9 mouse cellular contexts compared by ENCODE assay signal in the genomic region with DNA sequence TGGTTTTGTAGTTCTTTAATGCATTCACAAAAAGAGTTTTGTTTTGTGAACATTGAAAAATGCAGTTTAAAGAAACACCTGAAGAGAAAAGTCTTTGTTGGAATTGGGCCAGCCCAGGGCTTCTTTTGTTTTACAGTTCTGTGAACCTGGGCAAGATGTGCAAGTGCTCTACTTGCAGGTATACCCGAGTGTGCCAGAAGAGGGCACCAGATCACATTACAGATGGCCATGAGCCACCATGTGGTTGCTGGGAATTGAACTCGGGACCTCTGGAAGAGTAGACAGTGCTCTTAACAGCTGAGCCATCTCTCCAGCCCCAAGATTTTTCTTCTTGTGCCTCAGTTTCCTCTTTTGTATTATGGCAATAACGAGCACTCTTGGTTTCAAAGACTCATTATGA. TPM values are rescaled to one million over a fixed set of nuclear protein-coding genes. Genes with fewer than 3 reads are reported as not detected.
DNase-seq lines count a peak whose midpoint lies in the region; ATAC-seq lines count a peak whose summit lies in the region.
"Had no signal": no experiment of that assay in that cellular context is flagged by ENCODE, and none has a peak within 500 bp of the region (broad histone marks: within the 10 kb centered on the region; RNA-seq: fewer than 3 reads in every experiment).

No protein-coding gene starts in this region.

- ATAC-seq in midbrain, embryonic 16.5 days = no peak
- ATAC-seq in heart, embryonic 12.5 days (ENCODE audit: insufficient number of reproducible peaks, low FRiP score) = no peak

- peak; percentile 66 to 72 for DNase-seq in cerebellum, postnatal 10 days
- DNase-seq in cerebellum, adult 9-10 months = no peak
- DNase-seq in midbrain, embryonic 10.5 days (ENCODE audit: low spot score) = peak; percentile 44
- peak; percentile 58 for DNase-seq in c-Kit-positive CD71-positive TER-119-negative erythroid progenitor cells, embryonic 14.5 days (ENCODE audit: low read depth)
- DNase-seq in lung, postnatal 10 days = peak; percentile 61
- peak; percentile 86 for DNase-seq in thymus, postnatal 4 days

- WGBS in midbrain, embryonic 10.5 days = 59% methylated on average over 3 of the region's 3 CpGs
- WGBS in midbrain, embryonic 16.5 days = 64% methylated on average over 3 of the region's 3 CpGs
- WGBS in heart, embryonic 12.5 days = 59% methylated on average over 3 of the region's 3 CpGs

- H3K4me2 ChIP-seq in midbrain, embryonic 16.5 days (ENCODE audit: low read length) = no peak overlapping the region
- H3K4me2 ChIP-seq in heart, embryonic 12.5 days = no peak overlapping the region

- peaks cover 3% of the 10 kb centered on the region for H3K4me1 ChIP-seq in midbrain, embryonic 10.5 days
- H3K4me1 ChIP-seq in midbrain, embryonic 16.5 days (ENCODE audit: control insufficient read depth, insufficient read depth, low read length) = peaks cover 3% of the 10 kb centered on the region
- H3K4me1 ChIP-seq in heart, embryonic 12.5 days (replicated peaks) = peaks cover 1% of the 10 kb centered on the region; the same call in 1 of the 2 replicates

- no peaks in the 10 kb centered on the region for H3K27me3 ChIP-seq in midbrain, embryonic 10.5 days (ENCODE audit: low read depth, poor library complexity, severe bottlenecking)
- H3K27me3 ChIP-seq in midbrain, embryonic 16.5 days (ENCODE audit: control insufficient read depth, insufficient read depth, low read depth, low read length) = no peaks in the 10 kb centered on the region
- no peaks in the 10 kb centered on the region for H3K27me3 ChIP-seq in heart, embryonic 12.5 days (replicated peaks)

- H3K36me3 ChIP-seq in midbrain, embryonic 10.5 days = peaks cover 83% of the 10 kb centered on the region
- peaks cover 11% of the 10 kb centered on the region for H3K36me3 ChIP-seq in midbrain, embryonic 16.5 days (ENCODE audit: control insufficient read depth, insufficient read depth, low read length)
- H3K36me3 ChIP-seq in heart, embryonic 12.5 days = peaks cover 54% of the 10 kb centered on the region

- no peaks in the 10 kb centered on the region for H3K9me3 ChIP-seq in midbrain, embryonic 10.5 days (replicated peaks)
- no peaks in the 10 kb centered on the region for H3K9me3 ChIP-seq in midbrain, embryonic 16.5 days (replicated peaks; ENCODE audit: control insufficient read depth, low read length, poor library complexity, severe bottlenecking)
- H3K9me3 ChIP-seq in heart, embryonic 12.5 days (replicated peaks) = no peaks in the 10 kb centered on the region

- H3K9ac ChIP-seq in midbrain, embryonic 16.5 days (ENCODE audit: low read depth, low read length) = no peak overlapping the region
- no peak overlapping the region for H3K9ac ChIP-seq in heart, embryonic 12.5 days

- no peak overlapping the region for H3K27ac ChIP-seq in midbrain, embryonic 10.5 days (replicated peaks)
- no peak overlapping the region for H3K27ac ChIP-seq in midbrain, embryonic 16.5 days (ENCODE audit: low read length)
- H3K27ac ChIP-seq in heart, embryonic 12.5 days (ENCODE audit: poor library complexity, severe bottlenecking) = no peak overlapping the region

- no peak overlapping the region for H3K4me3 ChIP-seq in midbrain, embryonic 10.5 days
- no peak overlapping the region for H3K4me3 ChIP-seq in midbrain, embryonic 16.5 days (ENCODE audit: low read depth, low read length)
- no peak overlapping the region for H3K4me3 ChIP-seq in heart, embryonic 12.5 days
- H3K4me3 ChIP-seq: myocyte had no signal

RNA-seq across cellular contexts. Expression of gene Kat8, which starts 5.9 kb away (rescaled TPM):
- 51.1 and 52.4 TPM in 2 replicates for polyA plus RNA-seq in midbrain, embryonic 10.5 days (2016; fragmentation: Nextera tagmentation; extraction: Ambion mirVana)
- 46.9 and 48.3 TPM in 2 replicates for polyA plus RNA-seq in midbrain, embryonic 16.5 days (2015; fragmentation: Nextera tagmentation; extraction: Ambion mirVana)
- 27.5 and 29.0 TPM in 2 replicates for polyA plus RNA-seq in heart, embryonic 12.5 days (2016; fragmentation: Nextera tagmentation; extraction: Ambion mirVana)

RNA-seq across cellular contexts. Expression of gene Prss8, which starts 11.7 kb away (rescaled TPM):
- polyA plus RNA-seq in midbrain, embryonic 10.5 days (2016; fragmentation: Nextera tagmentation; extraction: Ambion mirVana) = 1.6 and 2.1 TPM in 2 replicates
- 0.20 and 0.27 TPM in 2 replicates for polyA plus RNA-seq in midbrain, embryonic 16.5 days (2015; fragmentation: Nextera tagmentation; extraction: Ambion mirVana)
- 0.59 and 0.96 TPM in 2 replicates for polyA plus RNA-seq in heart, embryonic 12.5 days (2016; fragmentation: Nextera tagmentation; extraction: Ambion mirVana)

RNA-seq across cellular contexts. Expression of gene Bckdk, which starts 14.3 kb away (rescaled TPM):
- 128 and 130 TPM in 2 replicates for polyA plus RNA-seq in midbrain, embryonic 10.5 days (2016; fragmentation: Nextera tagmentation; extraction: Ambion mirVana)
- polyA plus RNA-seq in midbrain, embryonic 16.5 days (2015; fragmentation: Nextera tagmentation; extraction: Ambion mirVana) = 61.3 and 67.1 TPM in 2 replicates
- 129 and 142 TPM in 2 replicates for polyA plus RNA-seq in heart, embryonic 12.5 days (2016; fragmentation: Nextera tagmentation; extraction: Ambion mirVana)

RNA-seq across cellular contexts. Expression of gene Vkorc1, which starts 22.8 kb away (rescaled TPM):
- 43.4 and 44.6 TPM in 2 replicates for polyA plus RNA-seq in midbrain, embryonic 10.5 days (2016; fragmentation: Nextera tagmentation; extraction: Ambion mirVana)
- 55.1 and 59.5 TPM in 2 replicates for polyA plus RNA-seq in midbrain, embryonic 16.5 days (2015; fragmentation: Nextera tagmentation; extraction: Ambion mirVana)
- polyA plus RNA-seq in heart, embryonic 12.5 days (2016; fragmentation: Nextera tagmentation; extraction: Ambion mirVana) = 86.6 and 106 TPM in 2 replicates

RNA-seq across cellular contexts. Expression of gene Gm21974, which starts 22.9 kb away (rescaled TPM):
- not detected in 2 replicates for polyA plus RNA-seq in midbrain, embryonic 10.5 days (2016; fragmentation: Nextera tagmentation; extraction: Ambion mirVana)
- not detected in 2 replicates for polyA plus RNA-seq in midbrain, embryonic 16.5 days (2015; fragmentation: Nextera tagmentation; extraction: Ambion mirVana)
- polyA plus RNA-seq in heart, embryonic 12.5 days (2016; fragmentation: Nextera tagmentation; extraction: Ambion mirVana) = not detected in 2 replicates
- polyA plus RNA-seq: myocyte had no signal
